Mouse (Mus musculus) kidney, adult 2 months (tissue): Measurements from ENCODE around the gene Ulk4. TPM values are rescaled to one million over a fixed set of nuclear protein-coding genes. Genes with fewer than 3 reads are reported as not detected.

Source experiments
- DNase-seq: peaks from one replicate; pipeline ENCODE4 v3.0.0; 2021
- H3K27ac ChIP-seq: fragments of 200-500 bp; 2 replicates; pipeline ENCODE4 v1.5.1; 2012; ENCODE audit warnings: low read depth, low read length, control low read depth, inconsistent platforms; ENCODE audit not compliant: insufficient read depth
- H3K27me3 ChIP-seq: fragments of 200-500 bp; replicated peaks from 2 replicates; pipeline ENCODE4 v1.6.1; 2012; ENCODE audit warnings: mild to moderate bottlenecking, moderate library complexity, low read length, inconsistent platforms; ENCODE audit not compliant: control insufficient read depth, insufficient read depth
- H3K36me3 ChIP-seq: fragments of 200-500 bp; 2 replicates; pipeline ENCODE4 v1.6.1; 2012; ENCODE audit warnings: mild to moderate bottlenecking, moderate library complexity, low read length, inconsistent platforms; ENCODE audit not compliant: control insufficient read depth, insufficient read depth
- H3K4me1 ChIP-seq: fragments of 200-500 bp; 2 replicates; pipeline ENCODE4 v1.6.1; 2011; ENCODE audit warnings: low read length; ENCODE audit not compliant: control insufficient read depth, insufficient read depth
- H3K4me3 ChIP-seq: fragments of 200-500 bp; 2 replicates; pipeline ENCODE4 v1.5.1; 2011; ENCODE audit warnings: mild to moderate bottlenecking, low read depth, low read length, control low read depth; ENCODE audit not compliant: insufficient read depth
- CTCF ChIP-seq: fragments of 200-500 bp; conservative IDR thresholded peaks from 2 replicates; pipeline ENCODE4 v1.5.1; 2011; ENCODE audit warnings: low read depth, mild to moderate bottlenecking, control low read depth, low read length, moderate library complexity, mixed read lengths; ENCODE audit not compliant: insufficient read depth, insufficient read length
- POLR2A ChIP-seq: fragments of 200-500 bp; IDR thresholded peaks from one replicate; pipeline ENCODE4 v1.6.1; 2011; ENCODE audit warnings: low read depth, low read length, control low read depth
- WGBS: fragments of 180-500 bp; shearing (Covaris S2); methylation state at CpG from one replicate; pipeline ENCODE4 v1.1.7; 2018; 5-methylcytosine and 5-hydroxymethylcytosine counted together
- polyA plus RNA-seq: library from polyadenylated mRNA; depleted of rRNA; stranded (reverse); fragments of >200 nt; gene quantifications from 2 replicates; pipeline ENCODE4 v1.2.3, GENCODE M21; 2012

Ulk4 gene
- polyA plus RNA-seq, 1 experiment: 1.9 TPM

- WGBS: 63% methylated on average over 3 of the region's 3 CpGs
- Histone ChIP-seq H3K4me1 (no peaks in the 10 kb centered on the region), H3K36me3 (no peaks in the 10 kb centered on the region), H3K27ac (no peak overlapping the region), H3K4me3 (no peak overlapping the region), H3K27me3 (no peaks in the 10 kb centered on the region)
- no peak for TF ChIP-seq POLR2A
- TF ChIP-seq CTCF: no peak
- DNase-seq: peak; percentile 20
Measured at GRCm38 (mm10) chr9:121062671-121063070, 214.3 kb downstream of the Ulk4 start.

- WGBS: 53% methylated on average over 12 of the region's 12 CpGs
- no peak for DNase-seq
- Histone ChIP-seq H3K27ac (no peak overlapping the region), H3K27me3 (no peaks in the 10 kb centered on the region), H3K4me1 (no peaks in the 10 kb centered on the region), H3K36me3 (no peaks in the 10 kb centered on the region), H3K4me3 (no peak overlapping the region)
- TF ChIP-seq POLR2A (no peak), CTCF (no peak)
Measured at GRCm38 (mm10) chr9:121061820-121062623, 215.0 kb downstream of the Ulk4 start.

- WGBS: 85% methylated on average over 8 of the region's 8 CpGs
- no peaks in the 10 kb centered on the region for H3K36me3 ChIP-seq
- DNase-seq: no peak
- H3K4me1 ChIP-seq: no peaks in the 10 kb centered on the region
- H3K27me3 ChIP-seq: no peaks in the 10 kb centered on the region
- H3K4me3 ChIP-seq: no peak overlapping the region
- no peak overlapping the region for H3K27ac ChIP-seq
- no peak for TF ChIP-seq CTCF
- TF ChIP-seq POLR2A: no peak
Measured at GRCm38 (mm10) chr9:121060331-121060730, 216.7 kb downstream of the Ulk4 start.

- no peak overlapping the region for H3K27ac ChIP-seq
- peak; percentile 31 for DNase-seq
- H3K27me3 ChIP-seq: no peaks in the 10 kb centered on the region
- H3K4me3 ChIP-seq: no peak overlapping the region
- no peaks in the 10 kb centered on the region for H3K4me1 ChIP-seq
- peak; percentile 55 for TF ChIP-seq CTCF
- TF ChIP-seq POLR2A: no peak
- over 99% methylated on average over 3 of the region's 3 CpGs for WGBS
- no peaks in the 10 kb centered on the region for H3K36me3 ChIP-seq
Measured at GRCm38 (mm10) chr9:121059286-121059685, 217.7 kb downstream of the Ulk4 start.

- H3K36me3 ChIP-seq: no peaks in the 10 kb centered on the region
- no peaks in the 10 kb centered on the region for H3K4me1 ChIP-seq
- no peaks in the 10 kb centered on the region for H3K27me3 ChIP-seq
- 82% methylated on average over 8 of the region's 8 CpGs for WGBS
- peak overlapping the region; percentile 26 for H3K27ac ChIP-seq
- no peak for DNase-seq
- peak overlapping the region; percentile 7; the same call in 1 of the 2 replicates for H3K4me3 ChIP-seq
- TF ChIP-seq CTCF (no peak), POLR2A (no peak)
Measured at GRCm38 (mm10) chr9:121058538-121058937, 218.5 kb downstream of the Ulk4 start.

- WGBS: 67% methylated on average over 7 of the region's 7 CpGs
- no peaks in the 10 kb centered on the region for H3K36me3 ChIP-seq
- no peak for TF ChIP-seq POLR2A
- TF ChIP-seq CTCF: no peak
- DNase-seq: peak; percentile 83
- no peaks in the 10 kb centered on the region for H3K27me3 ChIP-seq
- H3K4me3 ChIP-seq: peak overlapping the region; percentile 23; the same call in 1 of the 2 replicates
- no peaks in the 10 kb centered on the region for H3K4me1 ChIP-seq
- peak overlapping the region; percentile 39; the same call in 1 of the 2 replicates for H3K27ac ChIP-seq
Measured at GRCm38 (mm10) chr9:121058116-121058515, 218.9 kb downstream of the Ulk4 start.

GRCm38 (mm10) chr9:121057401-121057800 is 219.6 kb downstream of the Ulk4 start:
- H3K27ac ChIP-seq: no peak overlapping the region
- no peak overlapping the region for H3K4me3 ChIP-seq
- H3K4me1 ChIP-seq: no peaks in the 10 kb centered on the region
- WGBS: 57% methylated on average over 9 of the region's 9 CpGs
- peak; percentile 46 for DNase-seq
- no peaks in the 10 kb centered on the region for H3K27me3 ChIP-seq
- no peaks in the 10 kb centered on the region for H3K36me3 ChIP-seq
- no peak for TF ChIP-seq CTCF
- no peak for TF ChIP-seq POLR2A
